Mouse (Mus musculus) right cerebral cortex, postnatal 10 days (tissue): ENCODE data around the gene Zdhhc9.
"Not testable (repeated sequence)": the region's sequence is repeated elsewhere in the genome, so short reads cannot be mapped to it uniquely, and the experiment has no call there.

ENCODE experiments used
- DNase-seq, 2 experiments: peaks; one replicate each; pipeline ENCODE4 v3.0.0; 2021; ENCODE audit warnings: low spot score in 2 of 2

Gene Zdhhc9

GRCm38 (mm10) chrX:48208519-48209185 lies at the start of gene Zdhhc9:
Gene Zdhhc9, minus strand, starts transcription at chrX:48208878.
- peak; percentile 93 for DNase-seq

- DNase-seq = no peak
Measured at GRCm38 (mm10) chrX:48257011-48257410, 48.3 kb upstream of the Zdhhc9 start.

- DNase-seq = peak; percentile 96 to 98
Measured at GRCm38 (mm10) chrX:48256468-48257007, 47.9 kb upstream of the Zdhhc9 start, which contains the start of gene Utp14a. Gene Utp14a, plus strand, starts transcription at chrX:48256862.

- peak; percentile 23 to 27 for DNase-seq
Measured at GRCm38 (mm10) chrX:48255830-48256428, 47.3 kb upstream of the Zdhhc9 start.

GRCm38 (mm10) chrX:48234417-48234816 lies 25.7 kb upstream of the Zdhhc9 start:
- no peak for DNase-seq

GRCm38 (mm10) chrX:48226225-48226624 lies 17.5 kb upstream of the Zdhhc9 start:
- DNase-seq = no peak

GRCm38 (mm10) chrX:48222706-48223105 lies 14.0 kb upstream of the Zdhhc9 start:
- DNase-seq = no peak

GRCm38 (mm10) chrX:48219468-48219867 lies 10.8 kb upstream of the Zdhhc9 start:
- DNase-seq = no peak

- not testable (repeated sequence) for DNase-seq
Measured at GRCm38 (mm10) chrX:48209746-48210145, 1.1 kb upstream of the Zdhhc9 start.

GRCm38 (mm10) chrX:48207761-48208487 lies 754 bp downstream of the Zdhhc9 start:
- DNase-seq = peak; percentile 50 to 56

GRCm38 (mm10) chrX:48204469-48204868 lies 4.2 kb downstream of the Zdhhc9 start:
- DNase-seq = no peak

- no peak for DNase-seq
Measured at GRCm38 (mm10) chrX:48203763-48204162, 4.9 kb downstream of the Zdhhc9 start.

- no peak for DNase-seq
Measured at GRCm38 (mm10) chrX:48202995-48203394, 5.7 kb downstream of the Zdhhc9 start.

GRCm38 (mm10) chrX:48202436-48202835 lies 6.2 kb downstream of the Zdhhc9 start:
- no peak for DNase-seq

- DNase-seq = no peak
Measured at GRCm38 (mm10) chrX:48201973-48202372, 6.7 kb downstream of the Zdhhc9 start.

GRCm38 (mm10) chrX:48200699-48201098 lies 8.0 kb downstream of the Zdhhc9 start:
- DNase-seq = no peak

GRCm38 (mm10) chrX:48199026-48199425 lies 9.7 kb downstream of the Zdhhc9 start:
- DNase-seq = peak in 1 of 2 experiments; percentile 28

- DNase-seq = no peak
Measured at GRCm38 (mm10) chrX:48197856-48198255, 10.8 kb downstream of the Zdhhc9 start.

GRCm38 (mm10) chrX:48193235-48194152 lies 15.2 kb downstream of the Zdhhc9 start:
- no peak for DNase-seq

GRCm38 (mm10) chrX:48191261-48191660 lies 17.4 kb downstream of the Zdhhc9 start:
- no peak for DNase-seq

GRCm38 (mm10) chrX:48184703-48185102 lies 24.0 kb downstream of the Zdhhc9 start:
- DNase-seq = no peak
